Mouse (Mus musculus) hindbrain, postnatal 0 days (tissue): ENCODE results near the gene 2410137M14Rik. TPM values are rescaled to one million over a fixed set of nuclear protein-coding genes. Genes with fewer than 3 reads are reported as not detected.
A peak's percentile ranks its signal among the peaks of the same experiment; 100 is the strongest.

Source experiments
- ATAC-seq: fragments of 200-750 bp; cut with Nextera tagmentation; 2 replicates; pipeline ENCODE4 v1.8.0; 2017; ENCODE audit warnings: mild to moderate bottlenecking, moderate TSS enrichment, moderate library complexity
- DNase-seq: peaks from one replicate; pipeline ENCODE4 v3.0.0-alpha.2; 2015; ENCODE audit warnings: low spot score
- H3K27ac ChIP-seq: fragments of 300-500 bp; sonication (generic); 2 replicates; pipeline ENCODE4 v1.5.1; 2014; ENCODE audit warnings: mild to moderate bottlenecking
- H3K27me3 ChIP-seq: fragments of 300-500 bp; sonication (generic); 2 replicates; pipeline ENCODE4 v1.6.1; 2014; ENCODE audit warnings: low read length, mixed read lengths; ENCODE audit not compliant: insufficient read depth
- H3K36me3 ChIP-seq: fragments of 300-500 bp; sonication (generic); 2 replicates; pipeline ENCODE4 v1.6.1; 2014; ENCODE audit warnings: low read length, mixed read lengths; ENCODE audit not compliant: insufficient read depth
- H3K4me1 ChIP-seq: fragments of 300-500 bp; sonication (generic); 2 replicates; pipeline ENCODE4 v1.6.1; 2014; ENCODE audit warnings: antibody characterized with exemption, low read length, mixed read lengths; ENCODE audit not compliant: insufficient read depth
- H3K4me2 ChIP-seq: fragments of 300-500 bp; sonication (generic); 2 replicates; pipeline ENCODE4 v1.6.1; 2014; ENCODE audit warnings: low read depth, mild to moderate bottlenecking, low read length, moderate library complexity, mixed read lengths
- H3K4me3 ChIP-seq: fragments of 300-500 bp; sonication (generic); 2 replicates; pipeline ENCODE4 v1.5.1; 2014; ENCODE audit warnings: low read length
- H3K9ac ChIP-seq: fragments of 300-500 bp; sonication (generic); replicated peaks from 2 replicates; pipeline ENCODE4 v1.6.1; 2014; ENCODE audit warnings: mild to moderate bottlenecking, low read length, moderate library complexity, mixed read lengths
- H3K9me3 ChIP-seq: fragments of 300-500 bp; sonication (generic); 2 replicates; pipeline ENCODE4 v1.6.1; 2016; ENCODE audit warnings: low read length, mixed read lengths
- CTCF ChIP-seq: IDR thresholded peaks from 2 replicates; pipeline ENCODE4 v1.5.1; 2016; ENCODE audit warnings: antibody characterized with exemption, control low read depth, low read depth
- WGBS: fragments of 180-500 bp; shearing (Covaris S2); extraction: QIAGEN DNeasy Blood & Tissue Kit; methylation state at CpG from one replicate; pipeline ENCODE4 v1.1.7; 2014; 5-methylcytosine and 5-hydroxymethylcytosine counted together
- polyA plus RNA-seq: library from polyadenylated mRNA; unstranded; fragments of >200 nt; fragmentation: Nextera tagmentation; extraction: Ambion mirVana; gene quantifications from 2 replicates; pipeline ENCODE4 v1.2.1, GENCODE M21; 2015
- total RNA-seq: library from RNA; depleted of rRNA; stranded (reverse); fragments of >200 nt; gene quantifications from 2 replicates; pipeline ENCODE4 v1.2.3, GENCODE M21; 2014; rRNA removed

2410137M14Rik gene
- total RNA-seq = not detected in 2 replicates
- polyA plus RNA-seq = 0.23 and 0.26 TPM in 2 replicates

GRCm38 (mm10) chr17:36981221-36981813 is at the start of gene 2410137M14Rik:
TSS of gene 2410137M14Rik (minus strand) at chr17:36981237.
- Histone ChIP-seq H3K4me1 (0 out of 2 replicates have a peak, but pooled peaks cover 4% of the 10 kb centered on the region), H3K27me3 (no peaks in the 10 kb centered on the region), H3K9me3 (no peaks in the 10 kb centered on the region), H3K36me3 (no peaks in the 10 kb centered on the region), H3K9ac (no peak within 1 kb of the TSS), H3K4me3 (no peak within 1 kb of the TSS), H3K4me2 (no peak within 1 kb of the TSS), H3K27ac (no peak within 1 kb of the TSS)
- ATAC-seq (no peak), DNase-seq (no peak)
- TF ChIP-seq CTCF = no peak
- 21% methylated on average over 18 of the region's 18 CpGs for WGBS

- no peaks in the 10 kb centered on the region for H3K9me3 ChIP-seq
- no peaks in the 10 kb centered on the region for H3K36me3 ChIP-seq
- peak overlapping the region; percentile 95 for H3K27ac ChIP-seq
- H3K9ac ChIP-seq = peak overlapping the region; percentile 50
- no peak for TF ChIP-seq CTCF
- 0 out of 2 replicates have a peak, but pooled peaks cover 3% of the 10 kb centered on the region for H3K4me1 ChIP-seq
- no peak for DNase-seq
- H3K4me3 ChIP-seq = peak overlapping the region; percentile 41
- H3K4me2 ChIP-seq = peak overlapping the region; percentile 51
- ATAC-seq = peak; percentile 8; the same call in 1 of the 2 replicates
- 68% methylated on average over 8 of the region's 8 CpGs for WGBS
- H3K27me3 ChIP-seq = no peaks in the 10 kb centered on the region
Observed at GRCm38 (mm10) chr17:37029162-37029561, 48.1 kb upstream of the 2410137M14Rik start.

GRCm38 (mm10) chr17:37028683-37029120 is 47.7 kb upstream of the 2410137M14Rik start:
- no peaks in the 10 kb centered on the region for H3K27me3 ChIP-seq
- no peak for TF ChIP-seq CTCF
- ATAC-seq (peak; percentile 99), DNase-seq (peak; percentile 99)
- peak overlapping the region; percentile 51 for H3K4me2 ChIP-seq
- peak overlapping the region; percentile 41 for H3K4me3 ChIP-seq
- 0 out of 2 replicates have a peak, but pooled peaks cover 3% of the 10 kb centered on the region for H3K4me1 ChIP-seq
- peak overlapping the region; percentile 50 for H3K9ac ChIP-seq
- H3K9me3 ChIP-seq = no peaks in the 10 kb centered on the region
- H3K36me3 ChIP-seq = no peaks in the 10 kb centered on the region
- 0% methylated on average over 14 of the region's 14 CpGs for WGBS
- peak overlapping the region; percentile 95 for H3K27ac ChIP-seq

GRCm38 (mm10) chr17:37028212-37028611 is 47.2 kb upstream of the 2410137M14Rik start:
- H3K4me3 ChIP-seq = peak overlapping the region; percentile 41
- peak; percentile 24 for DNase-seq
- TF ChIP-seq CTCF = no peak
- H3K4me1 ChIP-seq = 0 out of 2 replicates have a peak, but pooled peaks cover 3% of the 10 kb centered on the region
- peak; percentile 31 for ATAC-seq
- H3K27ac ChIP-seq = peak overlapping the region; percentile 95
- no peaks in the 10 kb centered on the region for H3K36me3 ChIP-seq
- peak overlapping the region; percentile 51 for H3K4me2 ChIP-seq
- no peaks in the 10 kb centered on the region for H3K9me3 ChIP-seq
- WGBS = 4% methylated on average over 10 of the region's 10 CpGs
- H3K9ac ChIP-seq = peak overlapping the region; percentile 50
- no peaks in the 10 kb centered on the region for H3K27me3 ChIP-seq

GRCm38 (mm10) chr17:37027486-37027885 is 46.4 kb upstream of the 2410137M14Rik start:
- H3K9ac ChIP-seq = no peak overlapping the region
- H3K27me3 ChIP-seq = no peaks in the 10 kb centered on the region
- no peak for TF ChIP-seq CTCF
- ATAC-seq (no peak), DNase-seq (no peak)
- WGBS = 98% methylated on average over 4 of the region's 4 CpGs
- 0 out of 2 replicates have a peak, but pooled peaks cover 3% of the 10 kb centered on the region for H3K4me1 ChIP-seq
- peak overlapping the region; percentile 95; the same call in 1 of the 2 replicates for H3K27ac ChIP-seq
- H3K4me3 ChIP-seq = no peak overlapping the region
- no peaks in the 10 kb centered on the region for H3K36me3 ChIP-seq
- H3K4me2 ChIP-seq = no peak overlapping the region
- no peaks in the 10 kb centered on the region for H3K9me3 ChIP-seq

GRCm38 (mm10) chr17:37026425-37026824 is 45.4 kb upstream of the 2410137M14Rik start:
- no peaks in the 10 kb centered on the region for H3K36me3 ChIP-seq
- H3K4me1 ChIP-seq = 0 out of 2 replicates have a peak, but pooled peaks cover 3% of the 10 kb centered on the region
- no peaks in the 10 kb centered on the region for H3K27me3 ChIP-seq
- H3K4me3 ChIP-seq = no peak overlapping the region
- no peak overlapping the region for H3K27ac ChIP-seq
- H3K4me2 ChIP-seq = no peak overlapping the region
- H3K9me3 ChIP-seq = no peaks in the 10 kb centered on the region
- H3K9ac ChIP-seq = no peak overlapping the region
- ATAC-seq (no peak), DNase-seq (no peak)
- WGBS = 68% methylated on average over 2 of the region's 2 CpGs
- no peak for TF ChIP-seq CTCF
